ENCODE assay signal across 7 mouse cellular contexts in the genomic region with DNA sequence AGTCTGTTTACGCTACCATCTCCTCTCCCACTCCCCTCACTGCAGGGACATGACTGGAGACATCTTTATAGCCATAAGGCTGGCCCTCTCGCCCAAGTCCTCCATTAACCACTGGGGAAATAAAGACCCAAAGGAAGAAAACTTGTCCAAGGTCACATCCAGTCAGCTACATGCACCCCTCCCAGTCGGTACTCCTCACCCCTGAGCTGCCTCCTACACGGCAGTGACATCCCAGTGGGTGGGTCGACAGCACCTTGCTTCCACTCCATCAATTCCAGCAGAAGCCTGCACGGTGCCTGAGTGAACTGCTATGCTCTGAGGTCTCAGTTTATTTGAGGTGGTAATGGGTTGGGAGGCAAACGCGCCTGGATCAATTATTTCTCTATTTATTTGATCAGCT. TPM values are rescaled to one million over a fixed set of nuclear protein-coding genes. Genes with fewer than 3 reads are reported as not detected.
DNase-seq lines count a peak whose midpoint lies in the region; ATAC-seq and TF ChIP-seq lines count a peak whose summit lies in the region.

No protein-coding gene starts in this region.

- WGBS in hindbrain, embryonic 10.5 days: 22% methylated on average over 8 of the region's 8 CpGs
- WGBS in midbrain, embryonic 11.5 days: 21% methylated on average over 8 of the region's 8 CpGs

- ATAC-seq in midbrain, embryonic 11.5 days (ENCODE audit: low FRiP score): peak; percentile 10; the same call in 1 of the 2 replicates
- ATAC-seq in erythroid progenitor cell, adult 5-6 weeks (replicated peaks; ENCODE audit: low FRiP score, poor library complexity, severe bottlenecking): no peak

- H3K36me3 ChIP-seq in hindbrain, embryonic 10.5 days: peaks cover 36% of the 10 kb centered on the region
- no peaks in the 10 kb centered on the region; the same call in 1 of the 2 replicates for H3K36me3 ChIP-seq in midbrain, embryonic 11.5 days (ENCODE audit: control insufficient read depth, insufficient read depth, low read length)

- TF ChIP-seq CTCF in left cerebral cortex, adult 2 months (IDR thresholded peaks at IDR 0.05): no peak

- peak overlapping the region; percentile 99 for H3K4me3 ChIP-seq in left cerebral cortex, adult 2 months
- peak overlapping the region; percentile 84 for H3K4me3 ChIP-seq in hindbrain, embryonic 10.5 days
- peak overlapping the region; percentile 99 for H3K4me3 ChIP-seq in midbrain, embryonic 11.5 days (ENCODE audit: low read depth, low read length)

- H3K9ac ChIP-seq in midbrain, embryonic 11.5 days (ENCODE audit: low read length): peak overlapping the region; percentile 98

- peaks cover 26% of the 10 kb centered on the region for H3K4me1 ChIP-seq in hindbrain, embryonic 10.5 days (replicated peaks)
- H3K4me1 ChIP-seq in midbrain, embryonic 11.5 days (ENCODE audit: control insufficient read depth, insufficient read depth, low read length): peaks cover 14% of the 10 kb centered on the region

- intact Hi-C loops in left cerebral cortex, adult 2 months (cut with DNase I): no loop called here

- H3K9me3 ChIP-seq in hindbrain, embryonic 10.5 days: no peaks in the 10 kb centered on the region
- no peaks in the 10 kb centered on the region for H3K9me3 ChIP-seq in midbrain, embryonic 11.5 days (ENCODE audit: control insufficient read depth, low read length)

- H3K27ac ChIP-seq in left cerebral cortex, adult 2 months: peak overlapping the region; percentile 44; the same call in 1 of the 2 replicates
- H3K27ac ChIP-seq in hindbrain, embryonic 10.5 days: peak overlapping the region; percentile 95
- no peak overlapping the region for H3K27ac ChIP-seq in midbrain, embryonic 11.5 days (ENCODE audit: low read depth, low read length)

- no peak for DNase-seq in left cerebral cortex, adult 2 months (ENCODE audit: extremely low spot score in 1 of 2, low spot score in 2 of 2)
- no peak for DNase-seq in left cerebral cortex, adult 11 months (ENCODE audit: low spot score)
- peak; percentile 21 to 28 for DNase-seq in cerebellum, postnatal 10 days
- no peak for DNase-seq in hindbrain, embryonic 10.5 days (ENCODE audit: low spot score)
- DNase-seq in midbrain, embryonic 11.5 days (ENCODE audit: low spot score, missing footprints): no peak
- no peak for DNase-seq in MN1 (ENCODE audit: low spot score)

- peak overlapping the region; percentile 80 for H3K4me2 ChIP-seq in midbrain, embryonic 11.5 days

- no peaks in the 10 kb centered on the region for H3K27me3 ChIP-seq in hindbrain, embryonic 10.5 days (ENCODE audit: insufficient read depth, poor library complexity, severe bottlenecking)
- no peaks in the 10 kb centered on the region for H3K27me3 ChIP-seq in midbrain, embryonic 11.5 days (ENCODE audit: control insufficient read depth, insufficient read depth, low read length)

RNA-seq across cellular contexts. Expression of gene Clptm1, which starts 0.9 kb away (rescaled TPM):
- 100 to 1,000 TPM; 137 to 139 TPM for total RNA-seq in left cerebral cortex, adult 2 months (2021)
- 83.8 and 99.9 TPM in 2 replicates for polyA plus RNA-seq in hindbrain, embryonic 10.5 days (2016; fragmentation: Nextera tagmentation; extraction: Ambion mirVana)
- polyA plus RNA-seq in midbrain, embryonic 11.5 days (2014; fragmentation: Nextera tagmentation; extraction: Ambion mirVana): 89.7 and 94.1 TPM in 2 replicates
- 34.8 and 90.5 TPM in 2 replicates for total RNA-seq in erythroid progenitor cell, adult 5-6 weeks (2015; ENCODE audit: low replicate concordance)
- 34.0 and 34.3 TPM in 2 replicates for total RNA-seq in erythroid progenitor cell, adult 5-6 weeks (2017; ENCODE audit: low replicate concordance)

RNA-seq across cellular contexts. Expression of gene Apoc2, which starts 13.8 kb away (rescaled TPM):
- not detected for total RNA-seq in left cerebral cortex, adult 2 months (2021)
- polyA plus RNA-seq in hindbrain, embryonic 10.5 days (2016; fragmentation: Nextera tagmentation; extraction: Ambion mirVana): 0.30 TPM in 1 of 2 replicates, not detected in the other
- not detected in 2 replicates for polyA plus RNA-seq in midbrain, embryonic 11.5 days (2014; fragmentation: Nextera tagmentation; extraction: Ambion mirVana)
- total RNA-seq in erythroid progenitor cell, adult 5-6 weeks (2015; ENCODE audit: low replicate concordance): 8.0 and 22.7 TPM in 2 replicates
- total RNA-seq in erythroid progenitor cell, adult 5-6 weeks (2017; ENCODE audit: low replicate concordance): not detected in 2 replicates

RNA-seq across cellular contexts. Expression of gene Gm44805, which starts 17.3 kb away (rescaled TPM):
- not detected for total RNA-seq in left cerebral cortex, adult 2 months (2021)
- polyA plus RNA-seq in hindbrain, embryonic 10.5 days (2016; fragmentation: Nextera tagmentation; extraction: Ambion mirVana): not detected in 2 replicates
- not detected in 2 replicates for polyA plus RNA-seq in midbrain, embryonic 11.5 days (2014; fragmentation: Nextera tagmentation; extraction: Ambion mirVana)
- total RNA-seq in erythroid progenitor cell, adult 5-6 weeks (2015; ENCODE audit: low replicate concordance): not detected in 2 replicates
- not detected in 2 replicates for total RNA-seq in erythroid progenitor cell, adult 5-6 weeks (2017; ENCODE audit: low replicate concordance)

RNA-seq across cellular contexts. Expression of gene Apoc4, which starts 17.3 kb away (rescaled TPM):
- total RNA-seq in left cerebral cortex, adult 2 months (2021): not detected
- not detected in 2 replicates for polyA plus RNA-seq in hindbrain, embryonic 10.5 days (2016; fragmentation: Nextera tagmentation; extraction: Ambion mirVana)
- not detected in 2 replicates for polyA plus RNA-seq in midbrain, embryonic 11.5 days (2014; fragmentation: Nextera tagmentation; extraction: Ambion mirVana)
- not detected in 2 replicates for total RNA-seq in erythroid progenitor cell, adult 5-6 weeks (2015; ENCODE audit: low replicate concordance)
- total RNA-seq in erythroid progenitor cell, adult 5-6 weeks (2017; ENCODE audit: low replicate concordance): not detected in 2 replicates

RNA-seq across cellular contexts. Expression of gene Apoc1, which starts 28.5 kb away (rescaled TPM):
- 1 to 10 TPM; 3.5 to 3.7 TPM for total RNA-seq in left cerebral cortex, adult 2 months (2021)
- polyA plus RNA-seq in hindbrain, embryonic 10.5 days (2016; fragmentation: Nextera tagmentation; extraction: Ambion mirVana): 2.2 and 2.3 TPM in 2 replicates
- polyA plus RNA-seq in midbrain, embryonic 11.5 days (2014; fragmentation: Nextera tagmentation; extraction: Ambion mirVana): 1.9 and 3.2 TPM in 2 replicates
- 28.1 TPM in 1 of 2 replicates, not detected in the other for total RNA-seq in erythroid progenitor cell, adult 5-6 weeks (2015; ENCODE audit: low replicate concordance)
- total RNA-seq in erythroid progenitor cell, adult 5-6 weeks (2017; ENCODE audit: low replicate concordance): not detected in 2 replicates

Comparison
In these comparisons a context has a peak if more than half of its experiments do, and no peak if none do; other contexts are left out.
1. DNase-seq: peak in cerebellum, postnatal 10 days (2 of 2); none in left cerebral cortex, adult 2 months (0 of 2), left cerebral cortex, adult 11 months (single experiment), hindbrain, embryonic 10.5 days (single experiment), midbrain, embryonic 11.5 days (single experiment) and MN1 (single experiment).
2. Peak in every context shown above with its lines, with median percentiles within 50 percentile points of each other: H3K4me3 ChIP-seq.